Mouse (Mus musculus): ENCODE data around the gene Tiam1.

DNA sequence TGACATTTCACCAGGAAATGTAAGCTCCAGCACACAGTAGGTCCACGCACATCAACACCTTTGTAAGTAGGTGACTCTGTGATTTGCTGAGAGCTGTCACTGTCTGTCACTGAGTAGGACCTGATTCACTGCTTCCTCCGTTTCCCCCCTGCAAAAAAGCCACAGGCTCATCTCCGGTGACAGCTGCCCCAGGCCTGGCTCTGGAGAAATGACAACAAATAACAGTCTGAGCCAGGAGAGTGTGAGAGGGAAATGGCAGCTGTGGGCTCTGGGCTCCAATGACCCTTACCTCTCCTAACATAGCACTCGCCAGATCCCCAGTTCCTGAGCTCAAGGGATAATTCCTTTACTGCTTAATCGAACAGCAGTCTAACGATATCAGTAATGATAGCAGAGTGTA, 301.7 kb downstream of the Tiam1 start:
- TF ChIP-seq CTCF (IDR thresholded peaks at IDR 0.05; ENCODE audit: control insufficient read depth, insufficient read depth, low read length) (no peak), POLR2A (IDR thresholded peaks at IDR 0.05; ENCODE audit: borderline replicate concordance, control insufficient read depth, low read depth, low read length) (no peak)
